Comparison of ENCODE assay signal across 8 mouse cellular contexts in the genomic region with DNA sequence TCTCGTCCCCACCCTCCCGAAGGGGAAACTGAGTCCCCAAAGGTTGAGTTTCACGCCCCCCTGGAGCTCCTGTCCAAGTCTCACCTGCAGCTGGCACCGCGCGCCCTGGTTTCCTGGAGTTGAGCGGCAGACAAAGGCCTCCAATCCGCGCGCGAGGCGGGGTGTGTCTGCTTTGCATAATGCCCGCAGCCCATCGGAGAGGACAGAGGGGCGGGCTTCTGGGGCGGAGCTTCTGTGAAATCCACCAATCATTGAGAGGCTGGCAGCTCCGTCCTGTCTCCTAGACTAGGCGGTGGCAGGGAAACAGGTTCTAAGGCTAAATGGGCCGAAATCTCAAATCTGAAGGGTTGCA. TPM values are rescaled to one million over a fixed set of nuclear protein-coding genes. Genes with fewer than 3 reads are reported as not detected.
A peak's percentile ranks its signal among the peaks of the same experiment; 100 is the strongest.
DNase-seq lines count a peak whose midpoint lies in the region; ATAC-seq and TF ChIP-seq lines count a peak whose summit lies in the region.

No protein-coding gene starts in this region.

- 0 out of 2 replicates have a peak overlapping the region, but pooled peaks have one; percentile 42 for H3K27ac ChIP-seq in hindbrain, embryonic 11.5 days (ENCODE audit: low read depth, low read length)
- H3K27ac ChIP-seq in lung, postnatal 0 days (ENCODE audit: low read length) = 0 out of 2 replicates have a peak overlapping the region, but pooled peaks have one; percentile 27

- peaks cover 4% of the 10 kb centered on the region; the same call in 1 of the 2 replicates for H3K4me1 ChIP-seq in hindbrain, embryonic 11.5 days (replicated peaks; ENCODE audit: control insufficient read depth, insufficient read depth, low read length)
- H3K4me1 ChIP-seq in lung, postnatal 0 days (ENCODE audit: insufficient read depth, low read depth, low read length) = peaks cover 14% of the 10 kb centered on the region

- no peak for TF ChIP-seq CTCF in lung, postnatal 0 days (IDR thresholded peaks at IDR 0.05)

- peak; percentile 96 for DNase-seq in R1 (ENCODE audit: low read depth, low spot score)
- peak; percentile 93 to 96 for DNase-seq in cerebellum, postnatal 14 days
- DNase-seq in frontal cortex, postnatal 10 days (ENCODE audit: low spot score in 2 of 2) = peak; percentile 89 to 93
- peak; percentile 96 for DNase-seq in hindbrain, embryonic 11.5 days (ENCODE audit: low spot score)
- peak; percentile 92 to 95 for DNase-seq in layer of hippocampus, postnatal 10 days (ENCODE audit: low spot score in 2 of 2)
- peak; percentile 97 for DNase-seq in lung, postnatal 0 days (ENCODE audit: low spot score)
- peak; percentile 70 for DNase-seq in ovary, postnatal 10 days (ENCODE audit: low spot score)
- peak; percentile 97 for DNase-seq in thymus, postnatal 0 days (ENCODE audit: low spot score)

- H3K4me3 ChIP-seq in hindbrain, embryonic 11.5 days (ENCODE audit: low read depth, low read length) = peak overlapping the region; percentile 66
- H3K4me3 ChIP-seq in lung, postnatal 0 days (ENCODE audit: low read depth, low read length) = peak overlapping the region; percentile 51

- no peaks in the 10 kb centered on the region for H3K9me3 ChIP-seq in hindbrain, embryonic 11.5 days (ENCODE audit: control insufficient read depth, low read length)
- H3K9me3 ChIP-seq in lung, postnatal 0 days (ENCODE audit: low read length) = no peaks in the 10 kb centered on the region

- TF ChIP-seq EP300 in lung, postnatal 0 days (IDR thresholded peaks at IDR 0.05) = no peak

- no peaks in the 10 kb centered on the region for H3K36me3 ChIP-seq in hindbrain, embryonic 11.5 days (ENCODE audit: control insufficient read depth, insufficient read depth, low read length)
- no peaks in the 10 kb centered on the region for H3K36me3 ChIP-seq in lung, postnatal 0 days (ENCODE audit: insufficient read depth, low read length)

- WGBS in hindbrain, embryonic 11.5 days = under 1% methylated on average over 19 of the region's 19 CpGs
- WGBS in lung, postnatal 0 days = 3% methylated on average over 19 of the region's 19 CpGs

- peak overlapping the region; percentile 58 for H3K9ac ChIP-seq in hindbrain, embryonic 11.5 days (ENCODE audit: low read depth, low read length)
- H3K9ac ChIP-seq in lung, postnatal 0 days (replicated peaks; ENCODE audit: low read depth) = no peak overlapping the region

- H3K4me2 ChIP-seq in hindbrain, embryonic 11.5 days (replicated peaks; ENCODE audit: low read depth, low read length) = peak overlapping the region; percentile 91
- H3K4me2 ChIP-seq in lung, postnatal 0 days (replicated peaks; ENCODE audit: low read depth, low read length) = peak overlapping the region; percentile 81

- H3K27me3 ChIP-seq in hindbrain, embryonic 11.5 days (ENCODE audit: control insufficient read depth, insufficient read depth, low read length) = no peaks in the 10 kb centered on the region
- no peaks in the 10 kb centered on the region for H3K27me3 ChIP-seq in lung, postnatal 0 days (replicated peaks; ENCODE audit: insufficient read depth, low read length)

- ATAC-seq in hindbrain, embryonic 11.5 days (ENCODE audit: low FRiP score) = peak; percentile 92
- peak; percentile 92 for ATAC-seq in lung, postnatal 0 days

RNA-seq across cellular contexts. Expression of a gene that starts 7.4 kb away (rescaled TPM):
- polyA plus RNA-seq in hindbrain, embryonic 11.5 days (2014; fragmentation: Nextera tagmentation; extraction: Ambion mirVana) = 5.7 and 6.1 TPM in 2 replicates
- 1 to 10 TPM; 4.0 to 5.0 TPM for total RNA-seq in layer of hippocampus, postnatal 10 days (2021)
- polyA plus RNA-seq in lung, postnatal 0 days (2015; fragmentation: Nextera tagmentation; extraction: Ambion mirVana) = 5.7 and 6.4 TPM in 2 replicates
- polyA plus RNA-seq in thymus, postnatal 0 days (2015; fragmentation: Nextera tagmentation; extraction: Ambion mirVana) = 20.6 and 25.9 TPM in 2 replicates

RNA-seq across cellular contexts. Expression of a gene that starts 48.3 kb away (rescaled TPM):
- polyA plus RNA-seq in hindbrain, embryonic 11.5 days (2014; fragmentation: Nextera tagmentation; extraction: Ambion mirVana) = not detected in 2 replicates
- not detected for total RNA-seq in layer of hippocampus, postnatal 10 days (2021)
- polyA plus RNA-seq in lung, postnatal 0 days (2015; fragmentation: Nextera tagmentation; extraction: Ambion mirVana) = 0.21 and 0.46 TPM in 2 replicates
- polyA plus RNA-seq in thymus, postnatal 0 days (2015; fragmentation: Nextera tagmentation; extraction: Ambion mirVana) = 0.17 and 0.33 TPM in 2 replicates

RNA-seq across cellular contexts. Expression of a gene that starts 54.6 kb away (rescaled TPM):
- polyA plus RNA-seq in hindbrain, embryonic 11.5 days (2014; fragmentation: Nextera tagmentation; extraction: Ambion mirVana) = not detected in 2 replicates
- not detected for total RNA-seq in layer of hippocampus, postnatal 10 days (2021)
- 0.21 TPM in 1 of 2 replicates, not detected in the other for polyA plus RNA-seq in lung, postnatal 0 days (2015; fragmentation: Nextera tagmentation; extraction: Ambion mirVana)
- not detected in 2 replicates for polyA plus RNA-seq in thymus, postnatal 0 days (2015; fragmentation: Nextera tagmentation; extraction: Ambion mirVana)

Comparison
In these comparisons a context has a peak if more than half of its experiments do, and no peak if none do; other contexts are left out.
1. Peak in every context shown above with its lines: DNase-seq, ATAC-seq, H3K4me3 ChIP-seq and H3K27ac ChIP-seq.